Mouse (Mus musculus) intestine, embryonic 16.5 days (tissue): ENCODE results near the gene Olfr510. TPM values are rescaled to one million over a fixed set of nuclear protein-coding genes. Genes with fewer than 3 reads are reported as not detected.
"Not testable (repeated sequence)": the region's sequence is repeated elsewhere in the genome, so short reads cannot be mapped to it uniquely, and the experiment has no call there.

Experiments used
- ATAC-seq: fragments of 200-750 bp; cut with Nextera tagmentation; 2 replicates; pipeline ENCODE4 v1.8.0; 2017; ENCODE audit warnings: moderate TSS enrichment, moderate library complexity
- H3K27ac ChIP-seq: fragments of 300-500 bp; sonication (generic); 2 replicates; pipeline ENCODE4 v1.5.1; 2014; ENCODE audit warnings: mild to moderate bottlenecking, low read length
- H3K27me3 ChIP-seq: fragments of 300-500 bp; sonication (generic); replicated peaks from 2 replicates; pipeline ENCODE4 v1.6.1; 2014; ENCODE audit warnings: low read length, control low read depth, mixed read lengths; ENCODE audit not compliant: control insufficient read depth, insufficient read depth
- H3K36me3 ChIP-seq: fragments of 300-500 bp; sonication (generic); 2 replicates; pipeline ENCODE4 v1.6.1; 2014; ENCODE audit warnings: low read length, control low read depth; ENCODE audit not compliant: control insufficient read depth, insufficient read depth
- H3K4me1 ChIP-seq: fragments of 300-500 bp; sonication (generic); 2 replicates; pipeline ENCODE4 v1.6.1; 2014; ENCODE audit warnings: low read length, control low read depth, mixed read lengths; ENCODE audit not compliant: control insufficient read depth, insufficient read depth
- H3K4me2 ChIP-seq: fragments of 300-500 bp; sonication (generic); 2 replicates; pipeline ENCODE4 v1.6.1; 2014; ENCODE audit warnings: low read depth, low read length, control low read depth
- H3K4me3 ChIP-seq: fragments of 300-500 bp; sonication (generic); 2 replicates; pipeline ENCODE4 v1.5.1; 2014; ENCODE audit warnings: mild to moderate bottlenecking, low read length
- H3K9ac ChIP-seq: fragments of 300-500 bp; sonication (generic); 2 replicates; pipeline ENCODE4 v1.6.1; 2014; ENCODE audit warnings: low read depth, low read length
- H3K9me3 ChIP-seq: fragments of 300-500 bp; sonication (generic); 2 replicates; pipeline ENCODE4 v1.6.1; 2016; ENCODE audit warnings: low read length, control low read depth; ENCODE audit not compliant: control insufficient read depth
- WGBS: fragments of 180-500 bp; shearing (Covaris S2); extraction: QIAGEN DNeasy Blood & Tissue Kit; methylation state at CpG from one replicate; pipeline ENCODE4 v1.1.7; 2014; 5-methylcytosine and 5-hydroxymethylcytosine counted together
- polyA plus RNA-seq: library from polyadenylated mRNA; unstranded; fragments of >200 nt; fragmentation: Nextera tagmentation; extraction: Ambion mirVana; gene quantifications from 2 replicates; pipeline ENCODE4 v1.2.1, GENCODE M21; 2015

The Olfr510 gene
- polyA plus RNA-seq, result not detected in 2 replicates

- Histone ChIP-seq H3K9ac (no peak within 1 kb of the TSS), H3K36me3 (no peaks in the 10 kb centered on the region), H3K27me3 (no peaks in the 10 kb centered on the region), H3K4me2 (no peak within 1 kb of the TSS), H3K4me3 (no peak within 1 kb of the TSS), H3K27ac (no peak within 1 kb of the TSS), H3K4me1 (no peaks in the 10 kb centered on the region), H3K9me3 (no peaks in the 10 kb centered on the region)
- WGBS, result 89% methylated on average over 1 of the region's 1 CpGs
- ATAC-seq, result no peak
Observed at GRCm38 (mm10) chr7:108666118-108666517, at the start of gene Olfr510. Gene Olfr510 (plus strand): TSS chr7:108666418.

- ATAC-seq, result peak; percentile 97
- 49% methylated on average over 3 of the region's 3 CpGs for WGBS
Observed at GRCm38 (mm10) chr7:108616781-108617180, 49.4 kb upstream of the Olfr510 start.

GRCm38 (mm10) chr7:108621514-108621913 lies 44.7 kb upstream of the Olfr510 start, which contains the start of gene Olfr507:
Gene Olfr507 (plus strand): TSS chr7:108621814.
- no peak within 1 kb of the TSS for H3K9ac ChIP-seq
- WGBS, result 73% methylated on average over 2 of the region's 2 CpGs
- H3K4me3 ChIP-seq, result no peak within 1 kb of the TSS

More at GRCm38 (mm10) chr7:108616781-108617180, 49.4 kb upstream of the Olfr510 start:
- H3K36me3 ChIP-seq, H3K27me3 ChIP-seq, H3K9ac ChIP-seq, H3K4me3 ChIP-seq, H3K4me1 ChIP-seq, H3K4me2 ChIP-seq, H3K9me3 ChIP-seq, H3K27ac ChIP-seq: not testable (repeated sequence)

GRCm38 (mm10) chr7:108629694-108630093 lies 36.5 kb upstream of the Olfr510 start, which contains the start of gene Olfr508:
Gene Olfr508 (plus strand): TSS chr7:108629994.
- H3K9me3 ChIP-seq, result no peaks in the 10 kb centered on the region
- no peak within 1 kb of the TSS for H3K9ac ChIP-seq
- H3K4me2 ChIP-seq, result no peak within 1 kb of the TSS
- no peak within 1 kb of the TSS for H3K27ac ChIP-seq
- no peaks in the 10 kb centered on the region for H3K27me3 ChIP-seq
- 82% methylated on average over 3 of the region's 3 CpGs for WGBS
- H3K36me3 ChIP-seq, result no peaks in the 10 kb centered on the region
- ATAC-seq, result no peak
- no peak within 1 kb of the TSS for H3K4me3 ChIP-seq
- no peaks in the 10 kb centered on the region for H3K4me1 ChIP-seq

More at GRCm38 (mm10) chr7:108621514-108621913, 44.7 kb upstream of the Olfr510 start, which contains the start of gene Olfr507:
- no peak within 1 kb of the TSS for H3K4me2 ChIP-seq
- no peaks in the 10 kb centered on the region for H3K4me1 ChIP-seq
- H3K36me3 ChIP-seq, result no peaks in the 10 kb centered on the region
- no peak within 1 kb of the TSS for H3K27ac ChIP-seq
- ATAC-seq, result no peak
- H3K27me3 ChIP-seq, result no peaks in the 10 kb centered on the region
- H3K9me3 ChIP-seq, result no peaks in the 10 kb centered on the region

- Histone ChIP-seq H3K36me3 (no peaks in the 10 kb centered on the region), H3K9ac (no peak within 1 kb of the TSS), H3K4me3 (no peak within 1 kb of the TSS), H3K27me3 (no peaks in the 10 kb centered on the region), H3K9me3 (no peaks in the 10 kb centered on the region), H3K4me1 (no peaks in the 10 kb centered on the region), H3K27ac (no peak within 1 kb of the TSS), H3K4me2 (no peak within 1 kb of the TSS)
- no peak for ATAC-seq
Observed at GRCm38 (mm10) chr7:108651806-108652205, 14.4 kb upstream of the Olfr510 start, which contains the start of gene Olfr509. Gene Olfr509 (minus strand): TSS chr7:108651906.

GRCm38 (mm10) chr7:108662419-108662818 lies 3.8 kb upstream of the Olfr510 start:
- Histone ChIP-seq H3K4me3 (no peak overlapping the region), H3K27ac (no peak overlapping the region), H3K4me1 (no peaks in the 10 kb centered on the region), H3K36me3 (no peaks in the 10 kb centered on the region), H3K4me2 (no peak overlapping the region), H3K9me3 (no peaks in the 10 kb centered on the region), H3K9ac (no peak overlapping the region), H3K27me3 (no peaks in the 10 kb centered on the region)
- ATAC-seq, result no peak
- WGBS, result 88% methylated on average over 3 of the region's 3 CpGs

GRCm38 (mm10) chr7:108671058-108671457 lies 4.8 kb downstream of the Olfr510 start:
- no peak overlapping the region for H3K4me2 ChIP-seq
- H3K9ac ChIP-seq, result no peak overlapping the region
- no peaks in the 10 kb centered on the region for H3K27me3 ChIP-seq
- no peak for ATAC-seq
- no peaks in the 10 kb centered on the region for H3K4me1 ChIP-seq
- no peak overlapping the region for H3K27ac ChIP-seq
- H3K9me3 ChIP-seq, result no peaks in the 10 kb centered on the region
- WGBS, result 40% methylated on average over 1 of the region's 1 CpGs
- no peak overlapping the region for H3K4me3 ChIP-seq
- H3K36me3 ChIP-seq, result no peaks in the 10 kb centered on the region

- H3K27ac ChIP-seq, result no peak overlapping the region
- no peak overlapping the region for H3K9ac ChIP-seq
- no peak overlapping the region for H3K4me3 ChIP-seq
- no peaks in the 10 kb centered on the region for H3K27me3 ChIP-seq
- no peak overlapping the region for H3K4me2 ChIP-seq
- no peaks in the 10 kb centered on the region for H3K36me3 ChIP-seq
- no peak for ATAC-seq
- H3K4me1 ChIP-seq, result no peaks in the 10 kb centered on the region
- WGBS, result 76% methylated on average over 4 of the region's 4 CpGs
- H3K9me3 ChIP-seq, result no peaks in the 10 kb centered on the region
Observed at GRCm38 (mm10) chr7:108678886-108679285, 12.7 kb downstream of the Olfr510 start.

GRCm38 (mm10) chr7:108713020-108713419 lies 46.8 kb downstream of the Olfr510 start, which contains the start of gene Olfr512:
Gene Olfr512 (plus strand): TSS chr7:108713320.
- Histone ChIP-seq H3K4me2 (no peak within 1 kb of the TSS), H3K9me3 (no peaks in the 10 kb centered on the region), H3K36me3 (no peaks in the 10 kb centered on the region), H3K4me1 (no peaks in the 10 kb centered on the region), H3K27ac (no peak within 1 kb of the TSS), H3K4me3 (no peak within 1 kb of the TSS), H3K9ac (no peak within 1 kb of the TSS), H3K27me3 (no peaks in the 10 kb centered on the region)
- ATAC-seq, result no peak
